Mouse (Mus musculus): ENCODE measurements around the gene Pxt1.

Pxt1 gene

GRCm38 (mm10) chr17:28947011-28947939 lies 3.6 kb upstream of the Pxt1 start:
- in situ Hi-C loops (cut with MboI, MseI): no loop called here

GRCm38 (mm10) chr17:28944481-28944880 lies 841 bp upstream of the Pxt1 start:
- in situ Hi-C loops (cut with MboI, MseI): no loop called here

DNA sequence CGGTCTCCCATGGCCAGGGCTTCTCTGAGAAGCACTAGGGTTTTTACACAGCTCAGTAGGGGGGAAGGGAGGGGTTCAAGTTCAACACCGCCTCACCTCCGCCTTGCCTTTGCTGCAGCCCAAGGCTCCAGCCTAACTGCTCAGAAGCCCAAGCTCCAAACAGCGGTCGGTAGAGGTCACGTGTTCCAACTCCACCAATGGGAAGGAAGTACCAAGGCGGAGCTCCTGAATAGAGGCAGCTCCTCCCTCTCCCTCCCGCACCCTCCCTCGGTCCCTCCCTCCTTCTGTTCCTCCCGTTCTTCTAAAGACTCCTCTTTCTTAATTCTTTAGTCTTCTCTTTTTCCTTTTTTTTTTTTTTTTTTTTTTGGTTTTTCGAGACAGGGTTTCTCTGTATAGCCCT lies 1.5 kb downstream of the Pxt1 start:
- in situ Hi-C loops (cut with MboI, MseI): no loop called here

DNA sequence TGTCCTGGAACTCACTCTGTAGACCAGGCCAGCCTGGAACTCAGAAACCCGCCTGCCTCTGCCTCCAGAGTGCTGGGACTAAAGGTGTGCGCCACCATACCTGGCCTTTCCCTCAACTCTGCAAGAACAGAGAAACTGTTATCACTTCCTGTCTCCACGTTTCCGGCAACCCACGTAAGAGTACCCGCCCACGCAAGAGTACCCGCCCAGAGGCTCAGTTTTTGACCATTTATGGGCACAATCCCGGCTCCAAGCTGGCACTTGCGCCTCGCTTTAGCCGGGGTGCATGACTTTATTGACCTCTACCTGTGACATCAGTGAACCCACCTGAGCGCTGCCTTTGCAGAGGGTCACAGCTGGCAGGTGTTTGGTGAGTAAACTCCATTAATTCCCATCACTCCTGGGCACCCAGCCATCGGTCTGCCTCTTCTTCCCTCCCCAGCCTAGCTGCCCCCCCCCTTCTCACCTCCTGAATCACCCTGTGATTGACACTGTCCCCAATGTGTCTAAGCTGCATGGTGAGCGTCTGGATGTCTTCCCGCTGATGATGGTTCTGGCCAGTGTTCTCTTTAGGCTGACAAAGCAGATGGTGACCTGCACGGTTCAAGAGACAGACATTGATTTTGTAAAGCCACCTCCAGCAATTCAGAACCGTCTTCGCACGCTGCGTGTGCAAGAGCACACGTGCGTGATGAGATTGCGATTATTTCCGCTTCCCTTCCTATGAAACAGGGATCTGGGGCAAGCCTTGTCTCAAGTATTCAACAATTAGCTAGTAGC lies 2.7 kb downstream of the Pxt1 start:
- in situ Hi-C loops (cut with MboI, MseI): no loop called here

GRCm38 (mm10) chr17:28936622-28937345 lies 6.9 kb downstream of the Pxt1 start:
- in situ Hi-C loops (cut with MboI, MseI): no loop called here

- in situ Hi-C loops (cut with MboI, MseI): no loop called here
These were observed 7.5 kb downstream of the Pxt1 start for GRCm38 (mm10) chr17:28936133-28936532.

DNA sequence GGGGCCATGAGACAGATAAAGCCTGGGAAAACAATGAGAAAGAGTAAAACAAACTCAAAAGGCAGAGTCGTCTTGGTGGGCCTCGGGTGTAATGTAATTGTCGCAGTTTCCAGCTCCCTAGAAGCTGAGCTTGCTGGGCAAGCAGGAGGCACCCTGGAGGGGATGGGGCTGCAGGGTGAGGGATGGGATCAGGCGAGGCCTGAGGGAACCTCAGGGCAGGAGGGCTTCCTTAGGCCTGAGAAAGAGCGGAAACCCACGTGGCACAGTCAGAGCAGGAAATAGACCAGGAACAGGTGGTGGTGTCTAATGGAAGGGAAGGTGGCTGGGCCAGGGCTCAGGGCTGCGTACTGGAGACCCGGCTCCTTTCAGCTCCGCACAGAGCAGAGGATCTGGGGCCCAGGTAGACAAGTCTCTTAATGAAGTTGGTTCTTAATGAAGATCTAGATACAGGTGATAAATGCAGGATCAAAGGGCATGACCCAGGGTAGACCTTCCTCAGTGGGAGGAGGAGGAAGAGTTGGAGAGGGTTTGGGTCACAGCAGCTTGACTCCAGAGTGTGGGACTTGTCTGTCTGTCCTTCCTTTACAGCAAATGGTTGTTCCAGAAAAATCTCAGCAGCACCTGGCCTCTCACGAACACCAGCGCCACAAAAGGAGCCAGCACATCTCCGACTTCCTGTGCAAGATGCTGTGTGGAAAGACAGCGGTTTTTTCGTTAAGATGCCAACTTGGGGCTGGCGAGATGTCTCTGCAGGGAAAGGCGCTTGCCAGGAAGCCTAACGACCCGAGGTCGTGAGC lies 9.3 kb downstream of the Pxt1 start:
- in situ Hi-C loops (cut with MboI, MseI): no loop called here

DNA sequence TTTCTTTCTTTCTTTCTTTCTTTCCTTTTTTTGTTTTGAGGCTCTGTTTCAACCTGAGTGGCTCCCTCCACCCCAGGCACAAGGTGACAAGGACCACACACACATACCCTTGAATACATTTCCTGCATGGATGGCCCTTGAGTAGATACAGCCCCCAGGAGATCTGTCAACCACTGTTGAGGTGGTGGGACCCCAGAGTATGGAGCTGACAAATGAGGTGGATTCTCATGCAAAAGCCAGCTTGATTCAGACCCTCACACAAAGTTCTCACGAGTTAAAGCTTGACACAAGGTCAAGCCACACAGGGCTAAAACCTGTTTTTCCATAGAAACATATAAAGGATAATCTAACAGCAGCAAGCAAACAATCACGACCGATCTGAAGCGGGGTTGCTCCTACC lies 11.4 kb downstream of the Pxt1 start:
- in situ Hi-C loops (cut with MboI, MseI): no loop called here

GRCm38 (mm10) chr17:28931436-28932211 lies 12.0 kb downstream of the Pxt1 start:
- in situ Hi-C loops (cut with MboI, MseI): no loop called here

DNA sequence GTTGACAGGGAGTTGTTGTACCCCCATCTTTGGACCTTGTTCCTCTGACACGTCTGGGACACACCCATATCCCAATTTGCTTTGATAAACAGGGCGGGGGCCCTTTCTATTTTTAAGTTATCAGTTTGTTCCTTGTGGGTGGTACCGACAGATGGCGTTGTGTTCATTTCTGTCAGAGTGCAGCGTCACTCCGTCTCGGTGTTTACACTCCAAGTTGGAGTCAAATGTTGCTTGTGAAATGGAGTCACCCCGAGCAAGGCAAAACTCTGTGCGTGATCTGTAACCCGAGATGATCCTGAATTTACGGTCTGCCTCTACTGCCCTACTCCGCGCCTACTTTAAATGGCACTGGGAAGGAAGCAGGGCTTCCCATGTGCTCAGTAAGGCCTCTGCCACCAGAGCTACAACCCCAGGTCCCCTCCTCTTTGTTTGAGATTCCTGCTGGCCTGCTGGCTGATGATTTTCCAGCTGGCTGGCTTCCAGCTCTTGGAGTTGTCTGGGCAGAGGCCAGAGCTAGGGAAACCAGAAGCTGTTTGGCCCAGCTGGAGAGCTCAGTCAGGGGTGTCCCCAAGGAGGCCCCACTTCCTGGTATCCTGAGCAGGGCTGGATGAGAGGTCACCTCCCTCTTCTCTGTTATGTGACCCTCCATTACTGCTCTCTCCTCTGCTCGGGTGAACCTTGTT lies 13.1 kb downstream of the Pxt1 start:
- in situ Hi-C loops (cut with MboI, MseI): no loop called here

DNA sequence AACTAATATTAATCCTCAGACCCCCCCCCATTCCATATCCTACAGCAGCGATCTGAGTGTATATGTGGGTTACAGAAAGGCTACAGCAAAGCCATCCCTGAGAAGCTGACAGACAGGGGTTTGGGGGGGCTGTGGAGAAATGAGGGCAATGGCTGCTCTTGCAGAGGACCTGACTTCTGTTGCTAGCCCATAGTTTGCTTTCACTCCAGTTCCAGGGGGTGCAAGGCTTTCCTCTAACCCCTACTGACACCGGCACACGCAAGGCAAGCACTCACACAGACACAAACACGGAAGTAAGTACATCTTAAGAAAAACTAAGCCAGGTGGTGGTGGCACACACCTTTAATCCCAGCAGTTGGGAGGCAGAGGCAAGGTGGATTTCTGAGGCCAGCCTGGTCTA lies 14.3 kb downstream of the Pxt1 start:
- in situ Hi-C loops (cut with MboI, MseI): no loop called here

- in situ Hi-C loops (cut with MboI, MseI): no loop called here
These were observed 15.6 kb downstream of the Pxt1 start for GRCm38 (mm10) chr17:28928004-28928403.

- in situ Hi-C loops (cut with MboI, MseI): no loop called here
These were observed 16.6 kb downstream of the Pxt1 start for GRCm38 (mm10) chr17:28926866-28927635.

GRCm38 (mm10) chr17:28926380-28926779 lies 17.3 kb downstream of the Pxt1 start:
- in situ Hi-C loops (cut with MboI, MseI): no loop called here

DNA sequence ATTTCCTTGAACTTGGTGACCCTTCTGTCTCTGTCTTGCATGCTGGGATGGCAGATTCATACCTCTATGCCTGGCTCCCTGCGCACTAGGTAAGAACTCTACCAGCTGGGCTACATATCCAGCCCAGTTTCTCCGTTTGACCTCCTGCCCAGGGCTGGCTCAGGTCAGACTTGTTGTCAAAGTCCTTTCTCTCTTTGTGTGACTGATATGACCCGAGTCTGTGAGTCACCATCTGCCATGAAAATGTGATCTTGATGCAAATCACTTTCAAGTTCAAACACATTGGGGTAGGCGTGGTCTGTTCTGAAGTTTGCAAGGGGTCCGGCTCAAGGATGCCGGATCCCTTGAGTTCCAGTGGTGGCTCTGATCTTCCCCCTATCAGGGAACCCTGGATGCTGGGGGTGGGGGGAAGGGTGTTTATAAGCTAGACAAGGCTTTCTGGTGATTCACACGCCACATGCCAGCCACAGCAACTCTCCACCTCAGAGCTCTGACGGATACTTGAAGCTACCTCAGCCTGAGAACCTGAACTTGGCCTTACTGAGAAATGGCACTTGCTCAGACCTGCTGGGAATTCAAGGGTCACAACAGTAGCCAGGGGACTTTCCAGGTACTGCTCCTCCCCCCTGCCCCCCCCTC lies 18.6 kb downstream of the Pxt1 start:
- in situ Hi-C loops (cut with MboI, MseI): no loop called here

GRCm38 (mm10) chr17:28922096-28922495 lies 21.5 kb downstream of the Pxt1 start:
- in situ Hi-C loops (cut with MboI, MseI): no loop called here

DNA sequence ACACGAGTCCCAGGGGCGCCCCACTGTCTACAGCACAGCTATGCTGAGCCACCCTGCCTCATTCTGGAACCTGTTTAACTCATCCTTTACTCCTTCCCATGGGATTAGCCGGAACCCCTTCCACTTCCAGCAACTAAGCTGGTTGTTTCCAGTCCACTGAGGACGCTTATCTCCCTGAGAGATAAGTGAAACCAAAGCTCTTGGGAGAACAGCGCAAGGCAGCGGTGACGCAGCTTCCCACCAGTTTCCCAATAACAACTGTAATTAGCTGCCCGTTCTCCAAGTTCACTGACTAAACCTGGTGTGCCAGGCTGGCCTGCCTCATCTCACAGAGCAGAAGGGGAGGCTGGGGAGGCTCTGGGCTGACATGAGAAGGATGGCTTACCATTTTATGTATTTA lies 22.6 kb downstream of the Pxt1 start:
- in situ Hi-C loops (cut with MboI, MseI): no loop called here

DNA sequence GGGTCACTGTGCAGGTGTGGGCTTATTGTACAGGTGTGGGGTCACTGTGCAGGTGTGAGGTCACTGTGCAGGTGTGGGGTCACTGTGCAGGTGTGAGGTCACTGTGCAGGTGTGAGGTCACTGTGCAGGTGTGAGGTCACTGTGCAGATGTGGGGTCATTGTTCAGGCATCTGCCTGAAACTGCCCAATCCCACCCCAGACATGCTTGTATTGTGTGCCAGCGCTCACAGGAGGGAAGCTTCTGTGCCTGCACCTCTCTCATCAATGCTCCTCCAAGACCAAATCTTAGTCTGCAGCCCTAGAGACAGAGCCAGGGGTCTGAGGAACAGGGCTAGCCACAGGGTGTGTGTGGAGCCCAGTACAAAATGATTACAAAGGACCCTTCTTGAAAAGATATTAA lies 27.1 kb downstream of the Pxt1 start:
- in situ Hi-C loops (cut with MboI, MseI): no loop called here

All from T-helper 1 cell (primary cell).